Mouse (Mus musculus) central nervous system, embryonic 18 days (tissue): ENCODE results near the gene Hand1. TPM values are rescaled to one million over a fixed set of nuclear protein-coding genes. Genes with fewer than 3 reads are reported as not detected.

Experiments used
- polyA plus RNA-seq: library from polyadenylated mRNA; depleted of rRNA; stranded (reverse); fragments of >200 nt; gene quantifications from 2 replicates; pipeline ENCODE4 v1.2.3, GENCODE M21; 2012; rRNA removed

The Hand1 gene
- polyA plus RNA-seq: 0.79 TPM in 1 of 2 replicates, not detected in the other

DNA sequence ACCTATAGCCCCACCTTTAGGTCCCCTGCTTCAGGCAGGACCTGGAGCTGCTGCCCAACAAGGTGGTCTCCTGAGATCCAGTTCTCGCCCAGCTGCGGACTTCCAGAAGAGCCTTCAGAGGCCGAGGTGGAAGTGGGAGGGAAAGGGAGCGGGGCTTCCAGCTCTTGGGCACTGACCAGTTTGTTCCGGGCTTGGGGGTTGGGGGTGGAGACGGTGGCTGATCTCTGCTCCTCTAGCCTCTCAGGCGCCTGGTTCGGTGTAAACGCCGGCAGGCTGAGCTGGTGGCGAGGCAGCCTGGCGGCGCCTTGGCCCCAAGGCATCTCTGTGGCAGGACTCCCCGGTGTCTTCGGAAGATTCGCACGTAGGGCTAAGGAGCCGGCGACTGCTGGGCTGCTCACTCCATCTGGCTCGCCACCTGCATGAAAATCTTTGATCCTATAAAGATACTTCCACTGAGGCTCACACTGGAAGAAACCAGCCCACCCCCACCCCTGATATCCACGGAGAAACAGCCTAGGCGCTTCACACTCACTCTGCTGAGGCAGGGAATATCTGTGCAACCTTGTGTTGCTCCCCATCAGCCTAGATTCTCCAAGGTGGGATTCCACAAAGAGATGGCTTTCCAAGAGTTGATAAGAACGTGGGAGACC is at the start of gene Hand1:
Gene Hand1 (minus strand): TSS at position 267 of the 650 bp plus-strand sequence.

DNA sequence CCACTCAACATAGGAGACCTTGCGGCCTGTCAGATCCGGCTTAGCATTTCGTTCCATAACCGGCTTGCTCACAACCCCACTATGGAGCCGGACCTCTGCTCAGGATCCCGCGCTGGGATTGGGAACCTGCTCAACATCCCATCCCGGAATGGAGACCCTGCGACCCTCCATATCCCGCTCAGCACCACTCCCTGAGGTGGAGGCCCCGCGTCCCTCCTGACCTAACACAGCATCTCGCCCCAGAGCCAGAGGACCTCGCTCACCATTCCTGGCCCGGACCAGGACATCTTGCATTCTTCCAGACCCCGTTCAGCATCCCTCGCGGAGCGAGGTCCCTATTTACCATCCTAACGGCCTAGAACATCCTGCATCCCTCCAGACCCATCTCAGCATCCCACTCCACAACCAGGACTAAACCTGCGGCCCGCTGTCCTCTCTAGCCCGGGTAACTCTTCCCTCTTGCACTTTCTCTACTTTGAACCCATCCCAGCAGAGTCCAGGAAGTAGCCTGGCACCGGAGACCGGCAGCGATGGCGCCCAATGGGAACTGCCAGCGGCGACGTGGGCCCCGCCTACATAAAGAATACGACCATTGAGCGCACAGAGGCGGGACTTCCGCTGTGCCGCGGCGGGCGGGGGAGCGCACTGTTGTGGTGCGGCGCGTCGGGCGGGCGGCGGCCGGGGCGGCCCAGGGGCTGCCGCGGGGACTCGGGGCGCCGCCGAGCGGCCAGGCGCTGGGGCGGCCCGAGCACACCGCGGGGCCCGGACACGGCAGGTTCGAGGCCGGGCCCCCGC is 31.4 kb downstream of the Hand1 start, which contains the start of gene Sap30l:
Gene Sap30l (plus strand): TSS at position 667 of the 795 bp plus-strand sequence.

Other genes with a start within 250 kb of the Hand1 start
- gene Galnt10, start 187.4 kb downstream of the Hand1 start, polyA plus RNA-seq: 11.7 TPM in 2 replicates
- 26.8 and 26.9 TPM in 2 replicates for gene Sap30l, start 31.2 kb downstream of the Hand1 start, polyA plus RNA-seq
- gene Larp1, start 176.2 kb upstream of the Hand1 start, polyA plus RNA-seq: 43.3 and 46.6 TPM in 2 replicates